Mouse (Mus musculus) spleen, adult 2 months (tissue): ENCODE measurements at regions not wholly inside any gene's neighbourhood (a gene's known extent, or its start where the extent isn't known, plus 50 kb on each side); places are given as distances from the start of the nearest gene placed in this dataset.

Source experiments
- CTCF ChIP-seq: fragments of 200-500 bp; IDR thresholded peaks from 2 replicates; pipeline ENCODE4 v1.5.1; 2011; ENCODE audit warnings: mild to moderate bottlenecking, inconsistent platforms; ENCODE audit not compliant: insufficient read depth, insufficient read length, insufficient replicate concordance; ENCODE audit errors: extremely low read depth
- POLR2A ChIP-seq: fragments of 200-500 bp; IDR thresholded peaks from 2 replicates; pipeline ENCODE4 v1.6.1; 2011; ENCODE audit warnings: low read depth, low read length, inconsistent platforms

DNA sequence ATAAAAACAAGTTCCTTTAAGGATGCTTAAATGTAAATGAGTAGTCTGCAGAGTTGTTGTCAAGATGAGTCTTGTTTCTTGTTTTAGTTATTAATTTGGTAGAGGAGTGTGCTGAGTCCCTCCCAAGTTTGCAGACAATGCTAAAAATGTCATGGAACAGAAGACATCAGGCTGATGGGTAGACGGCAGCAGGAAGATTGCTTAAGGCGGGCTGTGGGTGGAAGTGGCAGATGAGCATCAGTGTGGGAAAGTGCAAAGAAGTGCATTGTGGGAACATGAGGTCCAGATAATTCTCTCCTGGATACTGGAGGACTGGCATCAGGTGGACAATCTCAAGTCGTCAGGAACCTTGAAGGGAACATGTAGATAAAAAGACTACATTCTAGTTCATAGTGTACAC, 323.2 kb downstream of the Rnf144a start:
- TF ChIP-seq CTCF (no peak), POLR2A (no peak)
